Mouse (Mus musculus) cerebellum, postnatal 25 days (tissue): ENCODE measurements around the gene Rtl5.
"Not testable (repeated sequence)": the region's sequence is repeated elsewhere in the genome, so short reads cannot be mapped to it uniquely, and the experiment has no call there.

ENCODE experiments used
- DNase-seq, 2 experiments: peaks; one replicate each; pipeline ENCODE4 v3.0.0; 2021; ENCODE audit warnings: mixed read lengths in 2 of 2

Rtl5 gene

DNA sequence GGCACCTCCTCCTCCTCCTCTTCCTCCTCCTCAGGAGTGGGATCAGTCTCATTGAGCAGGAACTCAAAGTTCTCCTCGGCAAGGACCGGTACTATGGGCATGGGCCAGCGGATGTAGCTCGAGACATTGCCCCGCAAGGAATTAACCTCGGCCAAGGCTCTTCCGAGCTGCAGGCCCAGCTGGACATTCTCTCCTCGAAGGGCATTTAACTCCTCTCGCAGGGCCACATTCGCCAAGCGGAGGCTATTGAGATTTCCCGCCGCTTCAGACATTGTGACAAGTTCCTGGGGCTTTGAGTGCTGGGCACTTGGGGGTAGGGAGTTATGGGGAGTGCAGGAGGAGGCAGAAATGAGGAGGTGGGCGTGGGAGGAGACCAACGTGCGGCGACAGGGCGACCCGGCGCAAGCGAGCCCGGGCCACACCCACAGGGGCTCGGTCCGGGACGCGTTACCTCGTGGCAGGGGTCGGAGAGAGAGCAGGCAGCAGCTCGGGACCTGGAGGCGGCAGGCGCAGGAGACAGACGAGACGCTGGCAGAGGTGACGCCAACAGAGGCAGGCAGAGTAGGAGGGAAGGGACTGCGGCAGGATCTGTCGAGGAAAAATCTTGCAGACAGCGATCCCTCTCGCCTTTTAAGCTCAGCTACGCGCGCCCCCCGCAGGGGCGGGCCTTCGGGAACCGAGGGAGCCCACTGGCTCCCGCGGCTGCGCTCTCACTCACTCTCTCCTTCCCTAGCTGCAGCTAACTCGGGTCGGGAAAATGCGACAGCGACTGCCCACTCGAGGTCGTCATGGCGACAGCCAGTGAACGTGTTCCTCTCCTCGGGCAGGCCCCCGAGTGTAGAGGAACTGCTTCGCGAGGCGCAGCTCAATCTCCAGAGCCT lies at the start of gene Rtl5:
Gene Rtl5, minus strand, starts transcription at position 714 of the 881 bp plus-strand sequence.
- peak; percentile 51 to 63 for DNase-seq

DNA sequence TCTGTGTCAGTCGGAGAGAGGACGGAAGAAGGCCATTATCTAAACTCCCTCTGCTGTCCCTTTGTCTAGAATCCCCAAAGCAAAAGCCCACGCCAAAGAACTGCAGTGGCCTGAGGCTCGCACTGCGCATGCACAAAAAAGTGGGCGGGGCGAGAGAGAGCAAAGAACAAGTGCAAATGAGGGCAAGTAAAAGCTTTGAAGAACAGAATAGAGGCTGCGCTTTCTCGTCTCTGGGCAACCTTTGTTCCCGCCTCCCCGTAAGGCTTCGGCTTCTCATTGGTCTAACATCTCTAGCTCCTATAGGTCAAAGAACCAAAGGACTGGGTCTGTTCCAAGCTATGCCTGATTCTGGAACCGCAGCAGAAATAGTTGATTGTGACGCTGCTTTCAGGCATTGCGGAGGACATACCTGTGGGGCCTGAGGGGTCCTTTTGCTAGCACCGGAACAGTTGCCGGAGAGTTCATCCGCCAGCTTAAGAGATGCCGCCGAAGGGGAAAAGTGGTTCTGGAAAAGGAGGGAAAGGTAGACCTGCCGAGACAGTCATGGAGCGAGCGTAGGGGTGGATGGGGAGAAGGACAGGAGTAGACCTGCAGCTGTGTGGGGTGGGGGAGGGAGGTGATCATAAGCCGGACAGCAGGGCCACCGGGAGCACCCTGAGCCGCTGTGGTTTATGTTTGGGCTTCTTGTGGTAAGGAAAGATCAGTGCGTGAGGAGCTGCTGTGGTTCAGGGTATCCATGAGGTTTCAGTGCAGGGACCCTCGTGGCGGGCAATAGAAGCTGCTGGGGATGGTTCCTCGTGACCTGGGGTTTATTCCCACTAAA lies 48.1 kb upstream of the Rtl5 start, which contains the start of gene Pin4:
Gene Pin4, plus strand, starts transcription at position 406 of the 823 bp plus-strand sequence.
- DNase-seq: peak; percentile 91 to 95

- no peak for DNase-seq
These were observed 44.6 kb upstream of the Rtl5 start for GRCm38 (mm10) chrX:102115676-102116075.

DNA sequence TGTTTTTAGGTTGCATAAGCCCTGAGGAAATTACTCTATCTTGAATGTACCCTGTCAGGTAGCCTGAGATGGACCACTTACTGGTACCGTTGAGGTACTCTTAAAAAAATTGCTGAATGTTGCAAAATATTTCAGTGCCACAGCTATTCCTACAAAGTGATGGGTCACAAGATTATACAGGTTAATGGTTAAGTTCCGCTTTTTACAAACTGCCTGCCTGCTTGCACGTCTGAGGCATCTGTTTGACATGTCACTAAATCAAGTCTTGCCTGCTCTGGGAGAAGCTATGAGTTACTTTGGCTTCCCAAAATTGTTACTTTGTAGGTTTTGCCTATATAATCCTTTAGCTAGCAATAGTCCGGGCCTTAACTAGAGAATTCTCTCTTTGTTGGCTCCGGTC lies 38.2 kb upstream of the Rtl5 start:
- DNase-seq: not testable (repeated sequence)

DNA sequence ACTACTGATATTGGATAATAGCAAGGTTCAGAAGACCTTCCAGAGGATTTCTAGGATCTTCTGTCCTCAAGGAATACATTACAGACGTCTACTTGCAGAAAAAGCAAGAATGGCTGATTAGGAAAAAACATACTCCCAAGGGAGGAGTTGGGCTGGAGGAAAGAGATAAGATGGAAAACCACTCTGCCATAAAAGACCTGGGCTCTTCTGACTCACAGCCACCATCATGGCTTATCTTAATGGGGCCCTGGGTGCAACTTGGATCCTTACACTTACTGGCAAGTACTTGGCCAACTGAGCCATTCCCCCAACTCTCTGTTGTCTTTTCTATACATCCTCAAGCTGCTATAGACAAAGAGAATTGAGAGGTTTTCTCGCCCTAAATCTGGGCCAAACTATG lies 32.7 kb upstream of the Rtl5 start:
- not testable (repeated sequence) for DNase-seq

GRCm38 (mm10) chrX:102101886-102102285 lies 30.8 kb upstream of the Rtl5 start:
- peak in 1 of 2 experiments; percentile 26 for DNase-seq

DNA sequence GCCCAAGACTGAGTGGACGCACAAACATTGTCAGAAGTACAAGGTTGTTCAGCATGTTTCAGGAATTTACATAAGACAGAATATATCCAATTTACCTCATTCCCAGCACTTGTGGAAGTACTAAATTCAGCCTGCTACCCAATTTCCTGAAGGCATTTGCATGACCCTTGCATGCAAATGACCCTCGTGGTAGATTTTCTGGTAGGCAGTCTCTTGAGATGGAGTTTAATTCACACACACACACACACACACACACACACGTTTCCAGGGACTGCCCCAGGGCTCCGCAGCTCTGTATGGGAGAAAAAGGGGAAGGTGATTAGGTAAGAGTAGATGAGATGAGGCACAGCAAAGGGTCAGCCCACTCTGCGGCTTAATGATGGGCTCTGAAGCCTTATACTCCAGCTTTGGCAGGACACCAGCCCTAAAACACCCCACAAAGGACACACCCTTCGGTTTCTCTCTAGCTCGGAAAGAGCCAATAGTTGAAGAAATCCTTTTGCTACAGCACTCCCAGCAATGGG lies 23.3 kb upstream of the Rtl5 start:
- DNase-seq: no peak

GRCm38 (mm10) chrX:102090605-102091004 lies 19.5 kb upstream of the Rtl5 start:
- DNase-seq: no peak

DNA sequence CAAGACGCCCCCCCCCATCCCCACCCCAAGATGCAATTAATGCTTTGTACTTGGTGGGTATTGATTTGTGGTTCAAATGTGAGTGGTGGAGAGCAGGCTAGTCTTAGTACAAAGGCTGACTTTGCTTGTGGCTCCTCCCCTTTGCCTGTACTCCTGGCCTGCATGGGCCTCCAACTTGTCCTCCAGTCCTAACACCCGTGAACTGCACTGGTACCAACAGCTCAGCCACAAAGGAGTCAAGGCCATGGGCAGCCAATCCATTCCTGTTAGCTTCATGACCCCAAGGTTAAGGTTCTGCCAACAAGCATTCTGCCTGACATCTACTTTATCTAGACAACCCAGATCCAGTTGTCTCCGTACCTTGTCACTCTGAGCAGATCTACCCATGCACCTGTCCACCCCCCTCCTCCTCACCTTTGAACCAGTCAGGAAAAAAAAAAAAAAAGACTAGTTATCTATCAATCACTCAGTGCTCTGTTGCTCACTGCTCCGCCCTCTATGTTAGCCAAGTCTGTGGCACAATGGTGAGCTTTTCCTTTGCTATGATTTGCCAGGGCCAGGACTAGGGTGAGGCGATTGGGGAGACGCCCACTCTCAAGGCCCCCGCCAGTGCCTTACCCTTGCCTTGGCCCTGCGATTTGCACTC lies 14.8 kb upstream of the Rtl5 start:
- no peak for DNase-seq

DNA sequence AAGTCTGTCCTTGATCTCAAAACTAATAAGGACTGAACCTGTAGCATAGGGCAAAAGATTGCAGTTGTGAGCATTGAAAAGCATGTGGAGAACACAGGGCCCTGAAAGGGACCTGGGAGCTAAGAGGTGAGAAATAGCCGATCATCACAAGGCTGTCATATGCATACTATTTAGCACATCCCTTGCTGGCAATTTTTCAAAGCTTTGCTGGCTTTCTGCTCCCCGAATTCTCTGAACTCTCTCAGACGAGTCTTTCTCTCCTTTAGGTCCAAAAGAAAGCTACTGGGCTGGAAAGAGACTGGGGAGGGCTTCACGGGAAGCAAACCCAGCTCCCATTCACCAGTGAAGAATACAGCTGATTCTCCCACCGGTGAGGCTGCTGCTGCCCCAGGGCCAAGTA lies 11.2 kb upstream of the Rtl5 start:
- peak; percentile 37 to 43 for DNase-seq

- peak; percentile 58 to 73 for DNase-seq
These were observed 10.6 kb upstream of the Rtl5 start for GRCm38 (mm10) chrX:102081573-102082279.

DNA sequence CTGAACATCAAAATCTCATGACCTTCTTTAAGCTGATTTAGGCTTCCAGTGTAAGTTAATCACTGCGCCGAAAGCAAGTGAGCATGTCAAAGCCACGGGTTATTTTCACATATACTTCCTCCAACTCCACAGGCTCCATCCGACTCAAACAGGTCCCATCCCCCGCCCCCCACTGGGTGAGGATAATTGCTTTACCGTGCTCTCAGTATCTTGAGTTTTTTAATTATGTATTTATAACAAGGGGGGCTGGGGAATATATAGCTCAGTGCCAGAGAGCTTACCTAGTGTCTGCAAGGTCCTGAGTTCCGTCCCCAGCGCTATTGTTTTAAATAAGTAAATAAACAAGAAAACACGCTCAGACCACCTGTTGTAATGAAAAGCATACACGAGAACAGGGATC lies 10.0 kb upstream of the Rtl5 start:
- DNase-seq: peak in 1 of 2 experiments; percentile 39

DNA sequence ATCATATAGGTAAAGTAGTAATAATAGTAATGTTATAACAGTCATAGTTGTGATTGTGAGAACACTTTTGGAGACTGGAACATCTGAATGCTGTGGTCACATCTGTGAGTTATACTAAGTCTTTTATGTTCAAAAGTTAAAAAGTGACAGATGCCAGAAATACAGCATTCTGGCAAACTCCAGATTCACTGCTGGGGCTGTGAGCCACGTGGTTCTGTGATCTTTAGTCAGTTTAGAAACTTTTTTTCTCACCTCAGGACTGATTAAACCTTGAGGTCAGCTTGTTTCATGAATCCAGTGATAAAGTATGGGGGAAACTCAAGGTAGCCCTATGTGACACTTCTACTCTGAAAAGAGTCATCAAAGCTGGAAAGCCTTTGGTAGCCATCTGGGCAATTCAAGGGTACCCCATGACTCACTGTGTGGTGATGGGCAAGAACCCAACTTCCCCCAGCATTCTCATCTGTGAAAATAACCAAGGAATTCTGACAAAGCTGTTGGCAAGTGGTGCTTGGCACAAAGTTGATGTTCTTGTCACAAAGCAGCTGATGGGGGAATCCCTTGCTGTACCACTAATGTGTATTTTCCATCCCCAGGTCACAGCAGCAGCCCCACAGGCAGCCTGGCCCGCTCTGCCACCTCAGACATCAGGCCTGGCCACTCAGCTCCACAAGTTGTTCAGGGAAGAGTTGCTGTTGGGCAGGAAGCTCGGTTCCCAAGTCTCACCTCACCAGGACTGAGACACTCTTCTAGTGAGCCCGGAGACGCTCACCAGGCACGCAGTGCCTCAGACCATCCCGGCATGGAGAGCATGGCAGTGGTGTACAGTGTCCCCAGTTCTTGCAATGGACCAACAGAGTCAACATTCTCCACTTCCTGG lies 6.0 kb upstream of the Rtl5 start:
- peak; percentile 32 to 56 for DNase-seq

GRCm38 (mm10) chrX:102075158-102075557 lies 4.1 kb upstream of the Rtl5 start:
- no peak for DNase-seq

DNA sequence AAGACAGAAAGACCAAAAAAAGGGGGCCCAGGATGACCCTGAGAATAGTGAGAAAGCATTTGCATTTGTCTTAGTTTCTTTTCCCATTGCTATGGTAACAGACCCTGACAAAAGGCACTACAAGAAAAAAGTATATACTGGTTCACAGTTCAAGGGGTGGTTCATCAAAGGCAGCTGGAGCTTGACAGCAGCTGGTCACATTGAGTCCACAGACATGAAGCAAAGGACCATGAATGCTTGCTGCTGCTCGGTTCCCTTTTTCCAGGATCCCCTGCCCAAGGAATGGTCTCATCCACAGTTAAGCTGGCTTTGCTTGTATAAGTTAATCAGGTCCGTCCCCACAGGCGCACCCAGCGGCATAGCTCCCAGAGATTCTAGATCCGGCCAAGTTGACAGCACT lies 3.3 kb upstream of the Rtl5 start:
- no peak for DNase-seq

- DNase-seq: no peak
These were observed 2.7 kb upstream of the Rtl5 start for GRCm38 (mm10) chrX:102073605-102074325.

DNA sequence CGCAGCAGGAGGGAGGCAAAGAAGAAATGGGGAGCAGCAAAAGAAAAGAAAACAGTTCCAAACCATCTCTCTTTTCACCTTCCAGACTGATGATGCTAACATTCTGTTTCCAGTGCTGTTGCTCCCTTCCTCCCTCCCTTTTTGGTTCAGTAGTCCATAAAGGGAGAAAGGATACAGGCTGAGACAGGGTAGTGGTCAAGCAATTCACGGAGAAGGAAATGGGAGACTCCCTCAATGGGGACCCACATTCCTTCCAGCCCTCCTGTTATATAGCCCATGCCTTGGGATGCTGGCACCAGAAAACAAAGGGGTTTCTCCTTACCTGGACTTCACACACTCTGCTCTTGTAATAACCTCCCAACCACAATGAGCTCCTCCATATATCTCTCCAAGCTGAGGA lies 413 bp upstream of the Rtl5 start:
- no peak for DNase-seq

- no peak for DNase-seq
These were observed 2.1 kb downstream of the Rtl5 start for GRCm38 (mm10) chrX:102068811-102069540.

- peak in 1 of 2 experiments; percentile 47 for DNase-seq
These were observed 4.0 kb downstream of the Rtl5 start for GRCm38 (mm10) chrX:102067118-102067517.

GRCm38 (mm10) chrX:102066134-102066533 lies 5.0 kb downstream of the Rtl5 start:
- peak; percentile 82 to 86 for DNase-seq
